Mouse (Mus musculus): ENCODE measurements around the gene Slc39a9.

Slc39a9 gene

GRCm38 (mm10) chr12:80643693-80644505, at the start of gene Slc39a9, which contains the start of gene Erh:
Gene Slc39a9, plus strand, starts transcription at chr12:80643883.
Gene Erh, minus strand, starts transcription at chr12:80644341.
- in situ Hi-C loops (cut with MboI; ENCODE audit: low pct_unique_long_range_greater_than_20kb in 1 of 2, low sequenced_read_pairs in 2 of 2, unreplicated experiment in 1 of 2), result no loop called here

GRCm38 (mm10) chr12:80594141-80594540, 49.5 kb upstream of the Slc39a9 start:
- in situ Hi-C loops (cut with MboI; ENCODE audit: low pct_unique_long_range_greater_than_20kb in 1 of 2, low sequenced_read_pairs in 2 of 2, unreplicated experiment in 1 of 2), result no loop called here

GRCm38 (mm10) chr12:80594781-80595180, 48.9 kb upstream of the Slc39a9 start:
- in situ Hi-C loops (cut with MboI; ENCODE audit: low pct_unique_long_range_greater_than_20kb in 1 of 2, low sequenced_read_pairs in 2 of 2, unreplicated experiment in 1 of 2), result no loop called here

GRCm38 (mm10) chr12:80595566-80595965, 48.1 kb upstream of the Slc39a9 start:
- in situ Hi-C loops (cut with MboI; ENCODE audit: low pct_unique_long_range_greater_than_20kb in 1 of 2, low sequenced_read_pairs in 2 of 2, unreplicated experiment in 1 of 2), result no loop called here

- in situ Hi-C loops (cut with MboI; ENCODE audit: low pct_unique_long_range_greater_than_20kb in 1 of 2, low sequenced_read_pairs in 2 of 2, unreplicated experiment in 1 of 2), result no loop called here
Measured at GRCm38 (mm10) chr12:80595968-80596367, 47.7 kb upstream of the Slc39a9 start.

- in situ Hi-C loops (cut with MboI; ENCODE audit: low pct_unique_long_range_greater_than_20kb in 1 of 2, low sequenced_read_pairs in 2 of 2, unreplicated experiment in 1 of 2), result no loop called here
Measured at GRCm38 (mm10) chr12:80598236-80598635, 45.4 kb upstream of the Slc39a9 start.

- in situ Hi-C loops (cut with MboI; ENCODE audit: low pct_unique_long_range_greater_than_20kb in 1 of 2, low sequenced_read_pairs in 2 of 2, unreplicated experiment in 1 of 2), result no loop called here
Measured at GRCm38 (mm10) chr12:80598756-80599155, 44.9 kb upstream of the Slc39a9 start.

GRCm38 (mm10) chr12:80601597-80602269, 42.0 kb upstream of the Slc39a9 start:
- in situ Hi-C loops (cut with MboI; ENCODE audit: low pct_unique_long_range_greater_than_20kb in 1 of 2, low sequenced_read_pairs in 2 of 2, unreplicated experiment in 1 of 2), result loop anchor here in 1 of 2 experiments (25.0 kb wide), 1 partner anchor 439 kb away; no protein-coding TSS in a partner anchor

GRCm38 (mm10) chr12:80602432-80602831, 41.3 kb upstream of the Slc39a9 start:
- in situ Hi-C loops (cut with MboI; ENCODE audit: low pct_unique_long_range_greater_than_20kb in 1 of 2, low sequenced_read_pairs in 2 of 2, unreplicated experiment in 1 of 2), result loop anchor here in 1 of 2 experiments (25.0 kb wide), 1 partner anchor 440 kb away; no protein-coding TSS in a partner anchor

GRCm38 (mm10) chr12:80603566-80603965, 40.1 kb upstream of the Slc39a9 start:
- in situ Hi-C loops (cut with MboI; ENCODE audit: low pct_unique_long_range_greater_than_20kb in 1 of 2, low sequenced_read_pairs in 2 of 2, unreplicated experiment in 1 of 2), result loop anchor here in 1 of 2 experiments (25.0 kb wide), 1 partner anchor 441 kb away; no protein-coding TSS in a partner anchor

- in situ Hi-C loops (cut with MboI; ENCODE audit: low pct_unique_long_range_greater_than_20kb in 1 of 2, low sequenced_read_pairs in 2 of 2, unreplicated experiment in 1 of 2), result loop anchor here in 1 of 2 experiments (25.0 kb wide), 1 partner anchor 442 kb away; no protein-coding TSS in a partner anchor
Measured at GRCm38 (mm10) chr12:80604218-80604617, 39.5 kb upstream of the Slc39a9 start.

- in situ Hi-C loops (cut with MboI; ENCODE audit: low pct_unique_long_range_greater_than_20kb in 1 of 2, low sequenced_read_pairs in 2 of 2, unreplicated experiment in 1 of 2), result loop anchor here in 1 of 2 experiments (25.0 kb wide), 1 partner anchor 446 kb away; no protein-coding TSS in a partner anchor
Measured at GRCm38 (mm10) chr12:80608576-80608975, 35.1 kb upstream of the Slc39a9 start.

GRCm38 (mm10) chr12:80609928-80610327, 33.8 kb upstream of the Slc39a9 start:
- in situ Hi-C loops (cut with MboI; ENCODE audit: low pct_unique_long_range_greater_than_20kb in 1 of 2, low sequenced_read_pairs in 2 of 2, unreplicated experiment in 1 of 2), result loop anchor here in 1 of 2 experiments (25.0 kb wide), 1 partner anchor 448 kb away; no protein-coding TSS in a partner anchor

GRCm38 (mm10) chr12:80612113-80612791, 31.4 kb upstream of the Slc39a9 start:
- in situ Hi-C loops (cut with MboI; ENCODE audit: low pct_unique_long_range_greater_than_20kb in 1 of 2, low sequenced_read_pairs in 2 of 2, unreplicated experiment in 1 of 2), result loop anchor here in 1 of 2 experiments (25.0 kb wide), 1 partner anchor 450 kb away; no protein-coding TSS in a partner anchor

GRCm38 (mm10) chr12:80615371-80616257, 28.1 kb upstream of the Slc39a9 start:
- in situ Hi-C loops (cut with MboI; ENCODE audit: low pct_unique_long_range_greater_than_20kb in 1 of 2, low sequenced_read_pairs in 2 of 2, unreplicated experiment in 1 of 2), result loop anchor here in 1 of 2 experiments (25.0 kb wide), 1 partner anchor 453 kb away; no protein-coding TSS in a partner anchor

GRCm38 (mm10) chr12:80620501-80620900, 23.2 kb upstream of the Slc39a9 start:
- in situ Hi-C loops (cut with MboI; ENCODE audit: low pct_unique_long_range_greater_than_20kb in 1 of 2, low sequenced_read_pairs in 2 of 2, unreplicated experiment in 1 of 2), result loop anchor here in 1 of 2 experiments (25.0 kb wide), 1 partner anchor 458 kb away; no protein-coding TSS in a partner anchor

GRCm38 (mm10) chr12:80631790-80632189, 11.9 kb upstream of the Slc39a9 start:
- in situ Hi-C loops (cut with MboI; ENCODE audit: low pct_unique_long_range_greater_than_20kb in 1 of 2, low sequenced_read_pairs in 2 of 2, unreplicated experiment in 1 of 2), result no loop called here

Measured in mouse embryonic stem cell (cell line).